Mouse (Mus musculus): ENCODE measurements around the gene Kcnj13.

The Kcnj13 gene

GRCm38 (mm10) chr1:87394594-87394993 is at the start of gene Kcnj13:
Gene Kcnj13, minus strand, starts transcription at chr1:87394729.
- no peak for DNase-seq

DNA sequence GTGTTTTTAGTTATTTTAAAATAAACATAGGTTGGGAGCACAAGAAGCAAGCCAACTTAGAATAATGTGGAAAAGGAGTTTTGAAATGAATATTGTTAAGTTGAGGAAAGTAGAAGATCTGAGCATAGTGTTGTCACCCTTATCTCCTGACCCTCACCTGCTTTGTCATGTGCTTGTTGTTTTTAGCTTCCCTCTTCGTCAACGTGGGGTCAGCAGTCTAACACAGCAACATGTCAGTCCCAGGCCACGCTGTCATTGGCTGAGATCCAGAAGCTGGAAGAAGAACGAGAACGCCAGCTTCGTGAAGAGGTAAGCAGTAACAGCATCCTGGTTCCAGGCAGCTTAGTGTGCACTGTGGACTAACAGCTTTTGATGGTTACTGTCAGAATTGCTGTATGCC is 42.1 kb upstream of the Kcnj13 start:
- no peak for DNase-seq

- DNase-seq, result no peak
These were observed 40.6 kb upstream of the Kcnj13 start for GRCm38 (mm10) chr1:87435125-87435524.

GRCm38 (mm10) chr1:87418733-87419132 is 24.2 kb upstream of the Kcnj13 start:
- no peak for DNase-seq

DNA sequence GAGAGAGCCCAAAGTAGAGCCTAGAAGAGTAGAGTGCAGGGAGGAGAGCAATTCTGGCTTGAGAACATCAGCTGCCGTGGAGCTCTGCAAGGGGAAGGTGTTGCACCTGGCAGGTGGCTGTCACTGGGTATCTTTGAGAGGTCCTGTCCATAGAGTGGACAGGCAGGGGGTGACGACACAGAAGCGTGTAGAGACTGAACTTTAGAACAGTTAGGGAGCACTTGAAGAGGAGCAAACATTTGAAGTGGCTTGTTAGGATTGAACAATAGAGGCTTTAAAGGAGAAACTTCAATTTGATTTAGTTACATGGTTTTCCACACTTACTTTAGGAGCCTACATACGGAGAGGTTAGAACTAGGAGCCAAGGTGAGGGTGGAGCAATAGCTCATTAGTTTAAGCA is 14.9 kb upstream of the Kcnj13 start:
- DNase-seq, result no peak

DNA sequence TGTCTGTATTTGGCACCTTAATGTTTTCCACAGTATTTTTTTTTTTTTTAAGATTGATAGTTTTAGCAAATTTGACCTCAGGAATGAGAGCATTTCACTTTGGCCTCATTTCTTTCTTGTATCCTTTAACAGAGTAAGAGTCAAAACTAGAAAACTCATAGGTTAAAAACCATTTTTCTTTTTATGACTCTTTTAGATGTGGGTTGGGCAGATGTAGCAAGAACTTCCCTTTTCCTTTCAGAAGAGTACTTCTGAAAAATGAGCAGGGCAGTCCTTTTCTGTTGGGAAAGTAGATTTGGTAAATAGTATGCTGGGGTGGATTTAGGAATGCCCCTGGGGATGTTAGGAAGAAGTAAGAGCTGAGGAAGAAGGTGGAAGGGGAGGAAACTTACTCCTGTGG is 11.5 kb upstream of the Kcnj13 start:
- no peak for DNase-seq

GRCm38 (mm10) chr1:87404710-87405109 is 10.2 kb upstream of the Kcnj13 start:
- no peak for DNase-seq

- DNase-seq, result no peak
These were observed 2.5 kb upstream of the Kcnj13 start for GRCm38 (mm10) chr1:87396923-87397586.

DNA sequence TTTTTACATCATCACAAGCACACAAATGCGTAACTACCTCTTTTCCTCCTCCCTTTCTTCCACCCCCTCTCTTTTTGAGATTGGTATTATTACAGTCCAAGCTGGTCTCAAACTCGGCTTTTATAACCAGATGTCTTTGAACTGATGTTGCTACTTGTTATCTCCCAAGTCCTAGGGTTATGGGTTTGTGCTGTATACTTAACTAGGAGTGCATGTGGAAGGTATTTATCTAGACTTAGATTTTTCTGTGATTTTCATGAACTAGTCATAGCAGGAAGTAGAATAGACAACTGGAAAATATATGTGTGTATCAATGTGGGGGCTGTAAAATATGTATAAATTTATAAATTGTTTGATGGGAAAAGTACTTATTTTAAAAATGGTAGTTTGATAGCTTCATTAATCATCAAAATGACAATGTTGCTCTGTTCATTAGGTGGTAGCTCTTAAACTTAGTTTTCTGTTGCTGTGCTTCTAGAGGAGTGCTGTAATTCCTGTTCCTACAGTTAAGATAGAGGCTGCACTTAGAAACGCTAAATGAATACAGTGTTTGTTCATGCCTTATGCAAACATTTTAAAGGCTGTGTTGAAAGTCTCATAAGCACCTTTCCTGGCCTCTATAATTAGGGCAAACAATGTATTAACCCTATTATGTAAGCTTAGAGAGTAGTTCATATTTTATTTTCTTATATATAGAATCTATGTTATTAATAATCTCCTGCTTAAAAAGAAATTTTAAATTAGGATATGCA is 909 bp downstream of the Kcnj13 start:
- no peak for DNase-seq

GRCm38 (mm10) chr1:87386436-87387092 is 8.0 kb downstream of the Kcnj13 start:
- DNase-seq, result no peak

DNA sequence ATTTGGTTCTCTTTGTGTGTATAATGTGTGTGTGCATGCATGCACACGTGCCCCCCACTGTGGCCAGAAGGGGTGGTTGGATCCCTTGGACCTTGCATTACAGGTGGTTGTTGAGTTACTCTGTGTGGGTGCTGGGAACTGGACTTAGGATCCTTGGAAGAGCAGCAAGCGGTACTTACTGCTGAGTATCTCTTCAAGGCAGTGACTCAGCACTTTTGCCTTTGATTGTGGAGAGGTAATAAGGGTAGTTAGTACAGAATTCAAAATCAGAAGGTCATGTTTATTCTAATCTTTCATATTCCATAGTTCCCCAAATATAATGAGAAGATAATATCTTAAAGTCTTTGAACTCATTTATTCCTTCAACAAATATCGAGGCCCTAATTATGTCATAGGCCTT is 13.4 kb downstream of the Kcnj13 start:
- no peak for DNase-seq

- no peak for DNase-seq
These were observed 14.6 kb downstream of the Kcnj13 start for GRCm38 (mm10) chr1:87379919-87380318.

- DNase-seq, result no peak
These were observed 16.4 kb downstream of the Kcnj13 start for GRCm38 (mm10) chr1:87378024-87378560.

DNA sequence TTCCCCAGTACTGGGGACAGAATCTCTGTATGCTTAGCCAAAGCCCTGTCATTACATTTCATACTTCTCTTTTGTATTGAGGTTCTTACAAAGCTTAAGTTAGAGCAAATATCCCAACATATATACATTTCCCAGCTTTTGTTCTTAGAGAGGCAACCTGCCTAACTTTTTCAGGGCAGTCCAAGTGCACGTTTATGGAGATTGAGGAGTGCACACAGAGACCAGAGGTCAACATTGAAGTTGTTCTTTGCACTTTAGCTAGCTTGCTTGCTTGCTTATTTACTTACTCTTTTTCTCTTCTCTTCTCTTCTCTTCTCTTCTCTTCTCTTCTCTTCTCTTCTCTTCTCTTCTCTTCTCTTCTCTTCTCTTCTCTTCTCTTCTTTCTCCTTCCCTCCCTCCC is 34.3 kb downstream of the Kcnj13 start:
- DNase-seq, result no peak

GRCm38 (mm10) chr1:87350576-87350975 is 44.0 kb downstream of the Kcnj13 start:
- no peak for DNase-seq
